Mouse (Mus musculus) liver, embryonic 14.5 days (tissue): ENCODE data around the gene C530008M17Rik. TPM values are rescaled to one million over a fixed set of nuclear protein-coding genes. Genes with fewer than 3 reads are reported as not detected.

Experiments
- ATAC-seq: fragments of 200-750 bp; cut with Nextera tagmentation; 2 replicates; pipeline ENCODE4 v1.8.0; 2017; ENCODE audit warnings: moderate number of reproducible peaks, mild to moderate bottlenecking, moderate library complexity; ENCODE audit not compliant: insufficient read depth
- DNase-seq, 3 experiments: peaks; one replicate each; pipeline ENCODE4 v3.0.0-alpha.2; 2012 to 2013; ENCODE audit warnings: low read depth in 3 of 3, low spot score in 3 of 3
- H3K27ac ChIP-seq: fragments of 300-500 bp; sonication (generic); 2 replicates; pipeline ENCODE4 v1.5.1; 2014; ENCODE audit warnings: moderate library complexity, mild to moderate bottlenecking, control low read depth, inconsistent platforms
- H3K27me3 ChIP-seq: fragments of 300-500 bp; sonication (generic); 2 replicates; pipeline ENCODE4 v1.6.1; 2014; ENCODE audit warnings: mild to moderate bottlenecking, low read length, moderate library complexity; ENCODE audit not compliant: control insufficient read depth, insufficient read depth
- H3K36me3 ChIP-seq: fragments of 300-500 bp; sonication (generic); replicated peaks from 2 replicates; pipeline ENCODE4 v1.6.1; 2014; ENCODE audit warnings: low read depth; ENCODE audit not compliant: control insufficient read depth, insufficient read depth
- H3K4me1 ChIP-seq, 2 experiments: fragments of 200-500 bp in 1 of 2; fragments of 300-500 bp in 1 of 2; sonication (generic) in 1 of 2; replicated peaks; 2 replicates each; pipeline ENCODE4 v1.6.1; 2012 to 2014; ENCODE audit warnings: antibody characterized with exemption in 1 of 2, inconsistent platforms in 1 of 2, low read length in 1 of 2; ENCODE audit not compliant: control insufficient read depth in 2 of 2, insufficient read depth in 2 of 2
- H3K4me2 ChIP-seq: fragments of 300-500 bp; sonication (generic); 2 replicates; pipeline ENCODE4 v1.6.1; 2014; ENCODE audit warnings: low read depth, mild to moderate bottlenecking, control low read depth, moderate library complexity
- H3K4me3 ChIP-seq, 2 experiments: fragments of 200-500 bp in 1 of 2; fragments of 300-500 bp in 1 of 2; sonication (generic) in 1 of 2; 2 replicates each; pipeline ENCODE4 v1.5.1; 2012 to 2014; ENCODE audit warnings: low read depth in 2 of 2, low read length in 2 of 2, mild to moderate bottlenecking in 2 of 2, control low read depth in 1 of 2, inconsistent platforms in 1 of 2, moderate library complexity in 1 of 2; ENCODE audit not compliant: insufficient read depth in 1 of 2
- H3K9ac ChIP-seq: fragments of 300-500 bp; sonication (generic); replicated peaks from 2 replicates; pipeline ENCODE4 v1.6.1; 2014; ENCODE audit warnings: mild to moderate bottlenecking, control low read depth, moderate library complexity
- H3K9me3 ChIP-seq: fragments of 300-500 bp; sonication (generic); 2 replicates; pipeline ENCODE4 v1.6.1; 2016; ENCODE audit warnings: low read length, mixed read lengths; ENCODE audit not compliant: control insufficient read depth
- CTCF ChIP-seq: IDR thresholded peaks from 2 replicates; pipeline ENCODE4 v1.5.1; 2016; ENCODE audit warnings: antibody characterized with exemption, low read depth, control low read depth
- EP300 ChIP-seq: IDR thresholded peaks from 2 replicates; pipeline ENCODE4 v1.6.1; 2016; ENCODE audit warnings: antibody characterized with exemption, low read depth
- WGBS: fragments of 180-500 bp; shearing (Covaris S2); extraction: QIAGEN DNeasy Blood & Tissue Kit; methylation state at CpG from one replicate; pipeline ENCODE4 v1.1.7; 2014; ENCODE audit not compliant: insufficient replicate concordance; 5-methylcytosine and 5-hydroxymethylcytosine counted together
- polyA plus RNA-seq, 2 experiments: library from polyadenylated mRNA; depleted of rRNA in 1 of 2; stranded (reverse) in 1 of 2; unstranded in 1 of 2; fragments of >200 nt; fragmentation: Nextera tagmentation in 1 of 2; extraction: Ambion mirVana in 1 of 2; gene quantifications; 2 replicates each; pipeline versions ENCODE4 v1.2.1 to v1.2.3; 2012 to 2014

C530008M17Rik gene
- polyA plus RNA-seq, 2 experiments = 4.3 to 7.7 TPM

DNA sequence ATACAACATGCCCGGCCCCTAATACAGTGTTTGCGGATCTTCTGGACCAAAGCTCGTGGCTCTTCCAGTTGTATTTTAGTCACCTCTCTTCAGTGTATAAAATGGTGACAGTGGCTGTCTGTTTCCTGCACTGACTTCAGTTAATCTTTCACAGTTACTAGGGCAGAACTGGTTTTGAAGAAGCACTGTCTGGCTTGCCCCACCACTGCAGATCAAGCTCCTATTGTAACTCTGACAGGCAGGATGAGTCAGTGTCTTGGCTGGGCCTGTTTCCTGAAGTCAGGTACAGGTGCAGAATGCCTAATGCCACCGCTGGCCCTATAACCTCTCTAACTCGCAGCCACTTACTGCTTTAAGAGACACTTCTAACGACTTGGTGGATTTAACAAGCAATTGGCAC lies 152.7 kb downstream of the C530008M17Rik start:
- ATAC-seq = no peak
- Histone ChIP-seq H3K9ac (no peak overlapping the region), H3K4me1 (no peaks in the 10 kb centered on the region), H3K4me2 (no peak overlapping the region), H3K36me3 (no peaks in the 10 kb centered on the region), H3K9me3 (no peaks in the 10 kb centered on the region), H3K27ac (no peak overlapping the region), H3K27me3 (no peaks in the 10 kb centered on the region), H3K4me3 (no peak overlapping the region)
- TF ChIP-seq CTCF (no peak), EP300 (no peak)
- WGBS = 79% methylated on average over 6 of the region's 6 CpGs
- DNase-seq = no peak

DNA sequence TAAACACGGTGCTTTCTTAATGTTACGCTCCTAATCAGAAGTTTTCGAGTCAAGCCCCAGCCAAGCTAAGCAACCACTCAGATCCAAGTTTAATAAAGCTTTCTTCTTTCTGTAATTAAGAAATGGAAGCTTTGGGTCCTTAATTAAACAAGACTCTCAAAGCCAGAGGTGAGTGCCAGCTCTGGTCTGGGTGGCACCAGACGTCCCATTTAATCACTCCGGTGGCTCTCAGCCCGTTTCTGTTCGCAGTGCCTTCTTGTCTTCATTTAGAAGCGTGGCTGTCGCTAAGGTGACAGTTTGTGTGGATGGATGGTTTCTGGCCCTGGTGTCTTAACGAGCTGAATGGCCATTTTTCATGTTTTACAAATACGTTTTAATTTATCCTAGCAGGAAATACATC lies 158.7 kb downstream of the C530008M17Rik start:
- H3K27me3 ChIP-seq = no peaks in the 10 kb centered on the region
- no peak for ATAC-seq
- no peak for TF ChIP-seq EP300
- no peak for TF ChIP-seq CTCF
- WGBS = 84% methylated on average over 11 of the region's 11 CpGs
- H3K4me1 ChIP-seq = no peaks in the 10 kb centered on the region
- no peaks in the 10 kb centered on the region for H3K36me3 ChIP-seq
- no peak overlapping the region for H3K9ac ChIP-seq
- no peak for DNase-seq
- H3K4me2 ChIP-seq = no peak overlapping the region
- no peak overlapping the region for H3K27ac ChIP-seq
- H3K4me3 ChIP-seq = no peak overlapping the region
- H3K9me3 ChIP-seq = no peaks in the 10 kb centered on the region

- Histone ChIP-seq H3K4me2 (no peak overlapping the region), H3K9me3 (no peaks in the 10 kb centered on the region), H3K9ac (no peak overlapping the region), H3K36me3 (no peaks in the 10 kb centered on the region), H3K27me3 (no peaks in the 10 kb centered on the region), H3K4me3 (no peak overlapping the region), H3K27ac (no peak overlapping the region), H3K4me1 (no peaks in the 10 kb centered on the region)
- 63% methylated on average over 13 of the region's 13 CpGs for WGBS
- no peak for DNase-seq
- no peak for ATAC-seq
- TF ChIP-seq EP300 = no peak
- no peak for TF ChIP-seq CTCF
Observed at GRCm38 (mm10) chr5:76815786-76816455, 159.6 kb downstream of the C530008M17Rik start.

DNA sequence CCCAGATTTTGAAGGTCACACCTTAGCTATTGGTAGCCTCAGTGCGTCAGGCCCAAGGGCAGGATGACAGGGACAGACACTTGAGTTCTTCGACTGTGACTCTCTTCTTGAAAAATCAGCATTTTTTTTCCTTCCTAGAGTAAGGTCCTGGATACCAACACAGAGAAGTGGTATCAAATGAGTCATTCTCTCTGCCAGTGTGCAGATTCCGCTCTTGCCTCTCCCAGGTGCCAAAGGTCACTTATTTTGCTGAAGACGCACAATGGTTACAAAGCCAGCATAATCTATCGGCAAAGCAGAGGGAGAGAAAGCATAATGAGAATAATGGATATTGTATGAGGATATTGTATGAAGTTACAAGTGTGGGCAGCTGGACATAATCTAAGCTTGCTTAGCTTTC lies 160.4 kb downstream of the C530008M17Rik start:
- Histone ChIP-seq H3K27ac (no peak overlapping the region), H3K36me3 (no peaks in the 10 kb centered on the region), H3K9ac (no peak overlapping the region), H3K4me3 (no peak overlapping the region), H3K4me2 (no peak overlapping the region), H3K9me3 (no peaks in the 10 kb centered on the region), H3K27me3 (no peaks in the 10 kb centered on the region), H3K4me1 (no peaks in the 10 kb centered on the region)
- WGBS = 80% methylated on average over 5 of the region's 5 CpGs
- TF ChIP-seq CTCF (no peak), EP300 (no peak)
- ATAC-seq (no peak), DNase-seq (no peak)

DNA sequence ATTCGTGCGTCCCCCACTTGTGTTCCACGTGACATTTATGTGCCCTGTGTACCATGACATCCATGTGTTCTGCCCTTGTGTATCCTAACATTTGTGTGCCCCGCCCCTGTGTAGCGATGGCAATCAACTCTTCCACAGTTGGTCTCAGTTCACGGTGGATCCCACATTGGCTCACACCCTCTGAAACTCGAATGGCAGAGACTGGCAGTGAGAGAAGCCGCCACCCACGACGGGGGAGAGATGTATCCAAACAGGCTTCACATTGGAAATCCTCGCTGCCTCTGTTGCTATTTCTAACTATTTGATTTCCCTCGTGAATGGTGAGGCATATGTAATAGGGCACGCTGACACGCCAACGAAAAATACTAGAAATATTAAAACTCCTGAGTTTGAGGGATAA lies 161.4 kb downstream of the C530008M17Rik start:
- no peak for ATAC-seq
- Histone ChIP-seq H3K27me3 (no peaks in the 10 kb centered on the region), H3K4me2 (no peak overlapping the region), H3K4me1 (no peaks in the 10 kb centered on the region), H3K4me3 (no peak overlapping the region), H3K9me3 (no peaks in the 10 kb centered on the region), H3K9ac (no peak overlapping the region), H3K36me3 (no peaks in the 10 kb centered on the region), H3K27ac (no peak overlapping the region)
- TF ChIP-seq CTCF (no peak), EP300 (no peak)
- no peak for DNase-seq
- WGBS = 73% methylated on average over 15 of the region's 15 CpGs
